Mouse (Mus musculus) embryonic facial prominence, embryonic 12.5 days (tissue): Measurements from ENCODE around the gene Ankrd36. TPM values are rescaled to one million over a fixed set of nuclear protein-coding genes. Genes with fewer than 3 reads are reported as not detected.

Experiments used
- ATAC-seq: fragments of 200-750 bp; cut with Nextera tagmentation; 2 replicates; pipeline ENCODE4 v1.8.0; 2017; ENCODE audit not compliant: insufficient number of reproducible peaks, insufficient read depth, low FRiP score, low TSS enrichment
- H3K27ac ChIP-seq: fragments of 300-500 bp; sonication (generic); 2 replicates; pipeline ENCODE4 v1.5.1; 2016; ENCODE audit warnings: mild to moderate bottlenecking
- H3K27me3 ChIP-seq: fragments of 300-500 bp; sonication (generic); 2 replicates; pipeline ENCODE4 v1.6.1; 2016; ENCODE audit warnings: mild to moderate bottlenecking, moderate library complexity
- H3K36me3 ChIP-seq: fragments of 300-500 bp; sonication (generic); 2 replicates; pipeline ENCODE4 v1.6.1; 2016; ENCODE audit warnings: mild to moderate bottlenecking
- H3K4me1 ChIP-seq: fragments of 300-500 bp; sonication (generic); 2 replicates; pipeline ENCODE4 v1.6.1; 2016
- H3K4me2 ChIP-seq: fragments of 300-500 bp; sonication (generic); replicated peaks from 2 replicates; pipeline ENCODE4 v1.6.1; 2016; ENCODE audit warnings: mild to moderate bottlenecking, moderate library complexity
- H3K4me3 ChIP-seq: fragments of 300-500 bp; sonication (generic); 2 replicates; pipeline ENCODE4 v1.5.1; 2016; ENCODE audit warnings: mild to moderate bottlenecking
- H3K9ac ChIP-seq: fragments of 300-500 bp; sonication (generic); 2 replicates; pipeline ENCODE4 v1.6.1; 2016; ENCODE audit warnings: mild to moderate bottlenecking, moderate library complexity
- H3K9me3 ChIP-seq: fragments of 300-500 bp; sonication (generic); 2 replicates; pipeline ENCODE4 v1.6.1; 2016; ENCODE audit warnings: mild to moderate bottlenecking, moderate library complexity
- WGBS: fragments of 180-500 bp; shearing (Covaris S2); methylation state at CpG from one replicate; pipeline ENCODE4 v1.1.7; 2016; 5-methylcytosine and 5-hydroxymethylcytosine counted together
- polyA plus RNA-seq: library from polyadenylated mRNA; unstranded; fragments of >200 nt; fragmentation: Nextera tagmentation; extraction: Ambion mirVana; gene quantifications from 2 replicates; pipeline ENCODE4 v1.2.1, GENCODE M21; 2016

Gene Ankrd36
- polyA plus RNA-seq, 1 experiment from 2014 or later, result 0.13 TPM

GRCm38 (mm10) chr11:5551430-5551829, 18.1 kb upstream of the Ankrd36 start:
- no peaks in the 10 kb centered on the region for H3K9me3 ChIP-seq
- no peaks in the 10 kb centered on the region for H3K4me1 ChIP-seq
- H3K27ac ChIP-seq, result no peak overlapping the region
- H3K27me3 ChIP-seq, result no peaks in the 10 kb centered on the region
- no peak for ATAC-seq
- H3K36me3 ChIP-seq, result no peaks in the 10 kb centered on the region
- H3K4me3 ChIP-seq, result no peak overlapping the region
- WGBS, result 88% methylated on average over 5 of the region's 5 CpGs
- H3K4me2 ChIP-seq, result no peak overlapping the region
- H3K9ac ChIP-seq, result no peak overlapping the region

- Histone ChIP-seq H3K4me2 (no peak overlapping the region), H3K36me3 (no peaks in the 10 kb centered on the region), H3K4me1 (no peaks in the 10 kb centered on the region), H3K9ac (no peak overlapping the region), H3K27ac (no peak overlapping the region), H3K27me3 (no peaks in the 10 kb centered on the region), H3K9me3 (no peaks in the 10 kb centered on the region), H3K4me3 (no peak overlapping the region)
- 67% methylated on average over 1 of the region's 1 CpGs for WGBS
- ATAC-seq, result no peak
Measured at GRCm38 (mm10) chr11:5551931-5552330, 17.6 kb upstream of the Ankrd36 start.

GRCm38 (mm10) chr11:5560273-5560672, 9.2 kb upstream of the Ankrd36 start:
- 73% methylated on average over 3 of the region's 3 CpGs for WGBS
- Histone ChIP-seq H3K9ac (no peak overlapping the region), H3K4me3 (no peak overlapping the region), H3K36me3 (no peaks in the 10 kb centered on the region), H3K27me3 (no peaks in the 10 kb centered on the region), H3K9me3 (no peaks in the 10 kb centered on the region), H3K4me1 (no peaks in the 10 kb centered on the region), H3K4me2 (no peak overlapping the region), H3K27ac (no peak overlapping the region)
- no peak for ATAC-seq

- no peaks in the 10 kb centered on the region for H3K27me3 ChIP-seq
- no peaks in the 10 kb centered on the region for H3K4me1 ChIP-seq
- no peak for ATAC-seq
- H3K9ac ChIP-seq, result no peak overlapping the region
- H3K4me2 ChIP-seq, result no peak overlapping the region
- H3K9me3 ChIP-seq, result no peaks in the 10 kb centered on the region
- WGBS, result 28% methylated on average over 9 of the region's 9 CpGs
- no peak overlapping the region for H3K4me3 ChIP-seq
- no peaks in the 10 kb centered on the region for H3K36me3 ChIP-seq
- no peak overlapping the region for H3K27ac ChIP-seq
Measured at GRCm38 (mm10) chr11:5562625-5563268, 6.7 kb upstream of the Ankrd36 start.

GRCm38 (mm10) chr11:5563898-5564297, 5.6 kb upstream of the Ankrd36 start:
- no peak overlapping the region for H3K27ac ChIP-seq
- 62% methylated on average over 6 of the region's 6 CpGs for WGBS
- no peaks in the 10 kb centered on the region for H3K36me3 ChIP-seq
- H3K9me3 ChIP-seq, result no peaks in the 10 kb centered on the region
- no peak overlapping the region for H3K4me2 ChIP-seq
- H3K4me3 ChIP-seq, result no peak overlapping the region
- no peak for ATAC-seq
- no peaks in the 10 kb centered on the region for H3K4me1 ChIP-seq
- H3K9ac ChIP-seq, result no peak overlapping the region
- no peaks in the 10 kb centered on the region for H3K27me3 ChIP-seq

- no peaks in the 10 kb centered on the region for H3K4me1 ChIP-seq
- no peaks in the 10 kb centered on the region for H3K36me3 ChIP-seq
- H3K4me3 ChIP-seq, result no peak overlapping the region
- no peaks in the 10 kb centered on the region for H3K27me3 ChIP-seq
- H3K9ac ChIP-seq, result no peak overlapping the region
- no peaks in the 10 kb centered on the region for H3K9me3 ChIP-seq
- no peak for ATAC-seq
- no peak overlapping the region for H3K27ac ChIP-seq
- WGBS, result 86% methylated on average over 3 of the region's 3 CpGs
- no peak overlapping the region for H3K4me2 ChIP-seq
Measured at GRCm38 (mm10) chr11:5565596-5565995, 3.9 kb upstream of the Ankrd36 start.

- 67% methylated on average over 2 of the region's 2 CpGs for WGBS
- Histone ChIP-seq H3K4me1 (no peaks in the 10 kb centered on the region), H3K9me3 (no peaks in the 10 kb centered on the region), H3K9ac (no peak overlapping the region), H3K27me3 (no peaks in the 10 kb centered on the region), H3K36me3 (no peaks in the 10 kb centered on the region), H3K4me3 (no peak overlapping the region), H3K27ac (no peak overlapping the region), H3K4me2 (no peak overlapping the region)
- ATAC-seq, result no peak
Measured at GRCm38 (mm10) chr11:5566506-5566905, 3.0 kb upstream of the Ankrd36 start.

GRCm38 (mm10) chr11:5567654-5568053, 1.8 kb upstream of the Ankrd36 start:
- Histone ChIP-seq H3K27ac (no peak overlapping the region), H3K9ac (no peak overlapping the region), H3K9me3 (no peaks in the 10 kb centered on the region), H3K4me1 (no peaks in the 10 kb centered on the region), H3K4me3 (no peak overlapping the region), H3K27me3 (no peaks in the 10 kb centered on the region), H3K36me3 (no peaks in the 10 kb centered on the region), H3K4me2 (no peak overlapping the region)
- 88% methylated on average over 6 of the region's 6 CpGs for WGBS
- no peak for ATAC-seq

GRCm38 (mm10) chr11:5568082-5568481, 1.4 kb upstream of the Ankrd36 start:
- no peak overlapping the region for H3K4me2 ChIP-seq
- H3K4me1 ChIP-seq, result no peaks in the 10 kb centered on the region
- H3K27ac ChIP-seq, result no peak overlapping the region
- no peak overlapping the region for H3K9ac ChIP-seq
- no peaks in the 10 kb centered on the region for H3K27me3 ChIP-seq
- WGBS, result 94% methylated on average over 5 of the region's 5 CpGs
- no peaks in the 10 kb centered on the region for H3K9me3 ChIP-seq
- H3K4me3 ChIP-seq, result no peak overlapping the region
- H3K36me3 ChIP-seq, result no peaks in the 10 kb centered on the region
- ATAC-seq, result no peak

GRCm38 (mm10) chr11:5571856-5572255, 2.4 kb downstream of the Ankrd36 start:
- Histone ChIP-seq H3K4me1 (no peaks in the 10 kb centered on the region), H3K9me3 (no peaks in the 10 kb centered on the region), H3K4me3 (no peak overlapping the region), H3K27me3 (no peaks in the 10 kb centered on the region), H3K36me3 (no peaks in the 10 kb centered on the region), H3K4me2 (no peak overlapping the region), H3K9ac (no peak overlapping the region), H3K27ac (no peak overlapping the region)
- WGBS, result 94% methylated on average over 4 of the region's 4 CpGs
- ATAC-seq, result no peak

GRCm38 (mm10) chr11:5573821-5574220, 4.3 kb downstream of the Ankrd36 start:
- H3K27me3 ChIP-seq, result no peaks in the 10 kb centered on the region
- H3K36me3 ChIP-seq, result no peaks in the 10 kb centered on the region
- H3K9ac ChIP-seq, result no peak overlapping the region
- WGBS, result 84% methylated on average over 2 of the region's 2 CpGs
- no peak for ATAC-seq
- H3K27ac ChIP-seq, result no peak overlapping the region
- H3K9me3 ChIP-seq, result no peaks in the 10 kb centered on the region
- no peak overlapping the region for H3K4me3 ChIP-seq
- H3K4me1 ChIP-seq, result no peaks in the 10 kb centered on the region
- H3K4me2 ChIP-seq, result no peak overlapping the region

GRCm38 (mm10) chr11:5575046-5575445, 5.6 kb downstream of the Ankrd36 start:
- WGBS, result 72% methylated on average over 6 of the region's 6 CpGs
- H3K4me3 ChIP-seq, result no peak overlapping the region
- no peak overlapping the region for H3K27ac ChIP-seq
- no peaks in the 10 kb centered on the region for H3K36me3 ChIP-seq
- H3K4me2 ChIP-seq, result no peak overlapping the region
- no peaks in the 10 kb centered on the region for H3K27me3 ChIP-seq
- no peak overlapping the region for H3K9ac ChIP-seq
- H3K9me3 ChIP-seq, result no peaks in the 10 kb centered on the region
- no peak for ATAC-seq
- H3K4me1 ChIP-seq, result no peaks in the 10 kb centered on the region

GRCm38 (mm10) chr11:5592336-5592735, 22.9 kb downstream of the Ankrd36 start:
- 0 out of 2 replicates have a peak, but pooled peaks cover 8% of the 10 kb centered on the region for H3K4me1 ChIP-seq
- H3K4me3 ChIP-seq, result no peak overlapping the region
- 80% methylated on average over 6 of the region's 6 CpGs for WGBS
- no peaks in the 10 kb centered on the region for H3K9me3 ChIP-seq
- no peaks in the 10 kb centered on the region for H3K27me3 ChIP-seq
- H3K9ac ChIP-seq, result no peak overlapping the region
- no peak overlapping the region for H3K4me2 ChIP-seq
- no peak for ATAC-seq
- H3K27ac ChIP-seq, result no peak overlapping the region
- H3K36me3 ChIP-seq, result no peaks in the 10 kb centered on the region
